Mouse (Mus musculus) T-cell, adult 66 days (primary cell): ENCODE measurements around the gene Usp43. TPM values are rescaled to one million over a fixed set of nuclear protein-coding genes. Genes with fewer than 3 reads are reported as not detected.

Source experiments
- total RNA-seq, 2 experiments: library from RNA; stranded (reverse); gene quantifications; 3 replicates in 1 of 2; 4 replicates in 1 of 2; pipeline ENCODE4 v1.2.4; 2023

Gene Usp43
- total RNA-seq, result not detected

GRCm38 (mm10) chr11:67921827-67922754 lies at the start of gene Usp43:
TSS of gene Usp43 (minus strand) at chr11:67922153.

GRCm38 (mm10) chr11:67965905-67966878 lies 44.2 kb upstream of the Usp43 start, which contains the start of gene Stx8:
TSS of gene Stx8 (plus strand) at chr11:67966193.

GRCm38 (mm10) chr11:67965242-67965883 lies 43.4 kb upstream of the Usp43 start, which contains the start of gene Cfap52:
TSS of gene Cfap52 (minus strand) at chr11:67965651.

Other genes with a start within 250 kb of the Usp43 start
- not detected for gene Rcvrn, start 226.8 kb downstream of the Usp43 start, total RNA-seq
- not detected for gene Glp2r, start 151.0 kb downstream of the Usp43 start, total RNA-seq
- not detected for gene Gsg1l2, start 147.5 kb downstream of the Usp43 start, total RNA-seq
- gene Dhrs7c, start 124.0 kb downstream of the Usp43 start, total RNA-seq, result not detected
- gene Cfap52, start 43.5 kb upstream of the Usp43 start, total RNA-seq, result not detected
- gene Stx8, start 44.0 kb upstream of the Usp43 start, total RNA-seq, result 10 to 100 TPM; 28.2 to 35.4 TPM